Mouse (Mus musculus): Measurements from ENCODE around the gene Ciao2b. TPM values are rescaled to one million over a fixed set of nuclear protein-coding genes. Genes with fewer than 3 reads are reported as not detected.

Ciao2b gene
- 1.3 TPM for polyA plus RNA-seq (2014; fragmentation: Illumina TruSeq; extraction: RNeasy Lipid Tissue Mini Kit (QIAGEN cat#74804); ENCODE audit: low read depth, low replicate concordance)

DNA sequence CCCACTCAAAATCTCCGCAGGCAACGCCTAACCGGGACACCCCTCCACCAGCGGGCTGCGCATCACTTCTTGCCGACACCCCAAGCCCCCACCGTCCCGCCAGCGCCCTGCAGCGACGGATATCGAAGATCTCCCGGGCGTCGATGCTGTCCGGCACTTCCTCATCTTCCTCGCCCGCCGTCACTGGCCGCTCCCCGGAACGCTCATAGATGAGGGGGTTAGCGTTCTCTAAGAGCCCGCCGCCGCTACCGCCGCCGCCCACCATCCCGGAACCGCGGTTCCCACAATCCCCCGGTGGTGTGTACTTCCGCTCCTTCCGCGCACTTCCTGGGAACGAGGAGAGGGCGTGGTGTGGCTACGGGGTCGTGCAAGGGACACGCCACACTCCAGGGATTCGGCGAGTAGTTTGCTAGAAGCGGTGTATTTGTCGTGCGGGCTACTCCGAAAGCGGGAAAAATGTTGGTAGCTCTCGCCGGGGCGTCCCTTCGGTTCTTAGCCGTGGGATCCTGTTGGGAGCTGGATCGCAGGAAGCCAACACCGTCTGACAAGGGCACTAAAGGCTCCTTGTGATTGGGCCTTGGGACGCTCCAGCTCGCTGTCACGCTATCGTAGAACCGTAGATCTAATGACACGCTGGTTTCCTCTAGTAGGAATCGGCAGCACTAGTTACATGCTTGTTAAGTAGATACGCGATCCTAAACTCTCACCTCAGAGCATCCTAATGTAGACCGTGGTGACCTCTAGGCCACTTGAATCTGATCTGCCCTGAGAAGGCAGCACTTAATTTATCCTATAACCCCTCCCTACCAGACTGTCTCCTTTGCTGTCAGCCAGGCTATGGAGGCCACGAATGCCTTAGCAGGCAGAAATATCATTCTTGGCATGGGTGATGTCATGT, at the start of gene Ciao2b:
Ciao2b (minus strand) TSS at position 540 of the 898 bp plus-strand sequence.

DNA sequence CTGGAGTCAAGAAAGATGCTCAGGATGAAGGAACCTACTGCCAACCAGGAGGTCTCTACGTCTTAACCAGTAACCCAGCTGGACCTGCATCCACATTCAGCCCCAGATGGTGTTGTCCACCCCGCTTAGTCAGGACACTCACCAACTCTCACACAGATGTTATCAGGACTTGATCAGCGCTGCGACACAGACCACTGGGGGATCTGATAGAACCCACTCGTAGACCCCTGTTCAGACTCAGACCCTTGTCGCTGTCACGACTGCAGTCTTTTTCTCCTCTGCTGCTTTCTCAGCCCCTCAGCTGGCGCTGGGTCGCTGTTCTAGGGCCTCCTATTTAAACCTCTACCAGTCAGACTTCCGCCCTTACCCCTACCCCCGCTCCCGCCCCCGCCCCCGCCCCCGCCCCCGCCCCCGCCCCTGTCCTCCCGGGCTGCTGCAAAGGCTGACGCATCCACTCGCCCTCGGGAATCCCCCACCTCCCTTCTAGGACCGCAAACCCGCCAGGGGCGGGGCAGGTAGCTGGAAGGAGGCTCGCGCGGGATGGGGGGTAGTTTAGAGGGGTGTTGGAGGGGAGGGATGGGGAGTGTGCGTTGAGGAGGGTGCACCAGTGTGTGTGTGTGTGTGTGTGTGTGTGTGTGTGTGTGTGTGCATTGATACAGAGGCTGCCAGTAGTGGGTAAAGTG, 10.6 kb downstream of the Ciao2b start, which contains the start of gene Rrad:
Rrad (minus strand) TSS at position 347 of the 683 bp plus-strand sequence.

DNA sequence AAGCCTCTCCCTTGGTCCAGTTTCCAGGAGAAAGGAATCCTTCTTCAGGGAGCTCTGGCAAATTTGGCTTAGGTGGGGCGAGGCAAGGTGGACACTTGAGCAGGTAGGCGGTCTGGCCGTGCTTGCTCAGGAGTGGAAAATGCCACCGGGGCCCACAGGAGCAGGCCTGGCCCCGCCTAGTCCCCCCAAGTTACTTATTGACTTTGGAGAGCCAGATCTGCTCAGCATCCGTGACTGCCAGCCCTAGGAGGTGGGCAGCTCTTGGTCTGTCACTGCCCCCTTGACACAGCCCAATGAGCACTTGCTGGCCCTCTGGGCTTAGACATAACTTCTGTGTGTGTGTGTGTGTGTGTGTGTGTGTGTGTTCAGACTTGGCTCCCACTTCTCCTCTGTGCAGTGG, 17.6 kb downstream of the Ciao2b start, which contains the start of gene Cdh16:
Cdh16 (minus strand) TSS at position 236 of the 400 bp plus-strand sequence.

DNA sequence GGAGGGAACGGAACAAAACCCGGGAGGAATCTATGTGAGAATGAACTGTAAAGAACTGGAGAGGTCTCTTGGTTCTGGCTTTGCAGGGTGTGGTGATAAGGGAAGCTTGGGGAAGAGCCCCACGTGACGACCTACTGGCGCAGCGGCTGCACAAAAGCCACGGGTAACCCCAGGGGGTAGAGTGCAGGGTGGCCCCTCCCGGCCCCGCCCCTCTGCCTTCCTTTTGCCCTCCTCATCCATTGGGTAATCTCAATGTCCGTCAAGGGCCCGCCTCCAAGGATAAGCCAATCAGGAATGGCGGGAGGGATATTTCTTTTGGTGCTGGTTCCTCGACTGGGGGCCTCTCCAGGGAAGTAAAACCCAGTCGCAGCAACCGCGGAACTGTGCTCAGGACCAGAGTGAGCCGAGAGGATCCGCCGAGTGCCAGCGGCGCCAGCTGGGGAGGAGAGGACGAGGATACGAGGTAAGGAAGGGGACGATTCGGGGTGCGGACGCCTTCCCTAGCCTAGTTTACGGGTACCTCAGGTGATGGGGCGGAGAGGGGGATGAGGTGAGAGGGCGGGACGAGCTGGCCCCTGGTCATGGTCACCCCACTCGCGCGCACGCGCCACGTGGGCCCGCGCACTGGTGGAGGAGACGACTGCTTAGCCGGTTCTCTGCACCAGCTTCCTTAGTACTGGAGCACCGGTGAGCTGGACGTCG, 50.5 kb downstream of the Ciao2b start, which contains the start of gene Pdp2:
Pdp2 (plus strand) TSS at position 319 of the 702 bp plus-strand sequence.

Other genes starting within 250 kb of the Ciao2b start
- gene Cmtm4, start 246.2 kb downstream of the Ciao2b start, polyA plus RNA-seq (2014; fragmentation: Illumina TruSeq; extraction: RNeasy Lipid Tissue Mini Kit (QIAGEN cat#74804); ENCODE audit: low read depth, low replicate concordance): 65.8 TPM
- gene Dync1li2, start 198.9 kb downstream of the Ciao2b start, polyA plus RNA-seq (2014; fragmentation: Illumina TruSeq; extraction: RNeasy Lipid Tissue Mini Kit (QIAGEN cat#74804); ENCODE audit: low read depth, low replicate concordance): 123 TPM
- 0.23 TPM for gene Terb1, start 132.1 kb downstream of the Ciao2b start, polyA plus RNA-seq (2014; fragmentation: Illumina TruSeq; extraction: RNeasy Lipid Tissue Mini Kit (QIAGEN cat#74804); ENCODE audit: low read depth, low replicate concordance)
- gene Nae1, start 107.3 kb downstream of the Ciao2b start, polyA plus RNA-seq (2014; fragmentation: Illumina TruSeq; extraction: RNeasy Lipid Tissue Mini Kit (QIAGEN cat#74804); ENCODE audit: low read depth, low replicate concordance): 373 TPM
- gene Car7, start 107.3 kb downstream of the Ciao2b start, polyA plus RNA-seq (2014; fragmentation: Illumina TruSeq; extraction: RNeasy Lipid Tissue Mini Kit (QIAGEN cat#74804); ENCODE audit: low read depth, low replicate concordance): not detected
- 31.0 TPM for gene Pdp2, start 50.5 kb downstream of the Ciao2b start, polyA plus RNA-seq (2014; fragmentation: Illumina TruSeq; extraction: RNeasy Lipid Tissue Mini Kit (QIAGEN cat#74804); ENCODE audit: low read depth, low replicate concordance)
- not detected for gene Cdh16, start 17.6 kb downstream of the Ciao2b start, polyA plus RNA-seq (2014; fragmentation: Illumina TruSeq; extraction: RNeasy Lipid Tissue Mini Kit (QIAGEN cat#74804); ENCODE audit: low read depth, low replicate concordance)
- not detected for gene Rrad, start 10.6 kb downstream of the Ciao2b start, polyA plus RNA-seq (2014; fragmentation: Illumina TruSeq; extraction: RNeasy Lipid Tissue Mini Kit (QIAGEN cat#74804); ENCODE audit: low read depth, low replicate concordance)
- not detected for gene Ces2a, start 92.0 kb upstream of the Ciao2b start, polyA plus RNA-seq (2014; fragmentation: Illumina TruSeq; extraction: RNeasy Lipid Tissue Mini Kit (QIAGEN cat#74804); ENCODE audit: low read depth, low replicate concordance)
- not detected for gene Ces2b, start 189.6 kb upstream of the Ciao2b start, polyA plus RNA-seq (2014; fragmentation: Illumina TruSeq; extraction: RNeasy Lipid Tissue Mini Kit (QIAGEN cat#74804); ENCODE audit: low read depth, low replicate concordance)
- not detected for gene Ces2c, start 205.1 kb upstream of the Ciao2b start, polyA plus RNA-seq (2014; fragmentation: Illumina TruSeq; extraction: RNeasy Lipid Tissue Mini Kit (QIAGEN cat#74804); ENCODE audit: low read depth, low replicate concordance)

Measured in adrenal gland, adult 10 weeks (tissue).